Mouse (Mus musculus): ENCODE measurements around the gene Galnt10. TPM values are rescaled to one million over a fixed set of nuclear protein-coding genes. Genes with fewer than 3 reads are reported as not detected.

The Galnt10 gene
- polyA plus RNA-seq (2014; fragmentation: Nextera tagmentation; extraction: Ambion mirVana) = 12.5 and 12.6 TPM in 2 replicates

- Histone ChIP-seq H3K9ac (ENCODE audit: low read length) (peak within 1 kb of the TSS; percentile 79), H3K9me3 (ENCODE audit: control insufficient read depth, low read length) (no peaks in the 10 kb centered on the region), H3K4me1 (ENCODE audit: control insufficient read depth, insufficient read depth, low read length) (peaks cover 4% of the 10 kb centered on the region), H3K36me3 (ENCODE audit: control insufficient read depth, insufficient read depth, low read length) (no peaks in the 10 kb centered on the region), H3K4me2 (ENCODE audit: low read depth) (peak within 1 kb of the TSS; percentile 90), H3K27me3 (ENCODE audit: control insufficient read depth, insufficient read depth, low read length) (no peaks in the 10 kb centered on the region), H3K27ac (ENCODE audit: low read depth, low read length) (no peak within 1 kb of the TSS), H3K4me3 (ENCODE audit: low read depth, low read length) (peak within 1 kb of the TSS; percentile 51)
- under 1% methylated on average over 56 of the region's 60 CpGs for WGBS
- peak; percentile 91 for ATAC-seq (ENCODE audit: insufficient read depth, low FRiP score, low TSS enrichment)
- peak; percentile 89 for DNase-seq (ENCODE audit: low spot score)
Measured at GRCm38 (mm10) chr11:57645018-57645559, at the start of gene Galnt10. Gene Galnt10 (plus strand): TSS chr11:57645442.

DNA sequence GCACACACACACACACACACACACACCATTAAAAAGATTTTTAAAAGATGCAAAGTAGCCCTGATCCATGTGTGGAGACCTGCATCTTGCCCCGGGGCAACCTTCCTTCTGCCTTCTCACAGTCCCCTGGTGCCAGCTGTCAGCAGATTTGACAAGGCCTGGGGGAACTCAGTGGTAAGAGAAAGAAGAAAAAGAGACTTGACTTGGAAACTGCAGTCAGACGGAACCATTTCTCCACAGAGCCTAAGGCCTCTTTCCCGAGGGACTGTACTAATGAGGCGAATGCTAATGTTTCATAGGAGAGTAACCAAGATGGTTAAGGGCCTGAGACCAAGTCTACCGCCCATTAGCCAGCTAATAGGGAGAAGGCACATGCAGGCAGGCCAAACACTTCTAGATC is 49.3 kb upstream of the Galnt10 start:
- no peak overlapping the region for H3K27ac ChIP-seq (ENCODE audit: low read depth, low read length)

DNA sequence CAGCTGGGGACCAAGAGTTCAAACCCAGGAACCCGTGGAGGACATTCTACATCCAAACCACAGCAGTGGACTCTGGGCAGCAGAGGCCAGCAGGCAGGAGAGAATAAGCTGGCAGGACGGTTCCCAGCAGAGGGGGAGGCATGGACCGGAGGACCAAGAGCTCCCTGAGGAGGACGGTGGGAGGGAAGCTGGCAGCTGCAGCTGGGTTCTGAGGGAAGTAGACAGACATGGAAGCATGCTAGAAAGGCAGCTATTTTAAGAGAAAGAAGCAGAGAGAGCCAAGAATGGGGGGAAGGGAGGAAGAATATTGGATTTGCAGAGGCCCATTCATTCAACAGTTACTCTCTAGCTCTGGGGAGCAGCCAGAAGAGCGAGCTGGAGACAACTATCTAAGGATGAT is 47.1 kb upstream of the Galnt10 start:
- WGBS = 76% methylated on average over 5 of the region's 5 CpGs
- no peak overlapping the region for H3K27ac ChIP-seq (ENCODE audit: low read depth, low read length)
- DNase-seq (ENCODE audit: low spot score) = no peak

More for the DNA sequence above, 49.3 kb upstream of the Galnt10 start:
- H3K4me3 ChIP-seq (ENCODE audit: low read depth, low read length) = no peak overlapping the region
- no peak for DNase-seq (ENCODE audit: low spot score)
- no peaks in the 10 kb centered on the region for H3K9me3 ChIP-seq (ENCODE audit: control insufficient read depth, low read length)
- no peaks in the 10 kb centered on the region for H3K27me3 ChIP-seq (ENCODE audit: control insufficient read depth, insufficient read depth, low read length)
- no peaks in the 10 kb centered on the region for H3K4me1 ChIP-seq (ENCODE audit: control insufficient read depth, insufficient read depth, low read length)
- no peak overlapping the region for H3K9ac ChIP-seq (ENCODE audit: low read length)
- no peak for ATAC-seq (ENCODE audit: insufficient read depth, low FRiP score, low TSS enrichment)
- no peak overlapping the region for H3K4me2 ChIP-seq (ENCODE audit: low read depth)
- no peaks in the 10 kb centered on the region for H3K36me3 ChIP-seq (ENCODE audit: control insufficient read depth, insufficient read depth, low read length)
- WGBS = 81% methylated on average over 5 of the region's 5 CpGs

DNA sequence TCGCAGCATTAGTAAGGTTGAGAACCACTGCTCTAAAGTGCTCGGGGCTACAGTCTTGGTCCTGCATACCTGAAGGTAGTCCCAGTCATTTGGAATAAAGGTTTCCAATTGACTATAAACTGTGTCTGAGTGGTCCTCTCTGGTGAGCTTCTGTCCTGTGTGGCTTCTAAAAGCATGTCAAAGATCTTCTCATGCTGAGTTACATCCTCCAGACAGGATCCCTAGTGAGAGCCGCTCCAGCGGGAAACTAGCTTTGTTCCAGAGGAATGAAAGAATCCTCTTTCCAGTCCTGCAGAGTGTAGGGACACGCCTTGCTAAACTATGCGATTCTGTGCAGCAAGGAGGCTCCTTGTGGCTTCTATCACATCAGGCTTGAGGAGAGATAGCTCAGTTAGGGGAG is 45.9 kb upstream of the Galnt10 start:
- Histone ChIP-seq H3K36me3 (ENCODE audit: control insufficient read depth, insufficient read depth, low read length) (no peaks in the 10 kb centered on the region), H3K4me2 (ENCODE audit: low read depth) (no peak overlapping the region), H3K4me3 (ENCODE audit: low read depth, low read length) (no peak overlapping the region), H3K9me3 (ENCODE audit: control insufficient read depth, low read length) (no peaks in the 10 kb centered on the region), H3K27me3 (ENCODE audit: control insufficient read depth, insufficient read depth, low read length) (no peaks in the 10 kb centered on the region), H3K4me1 (ENCODE audit: control insufficient read depth, insufficient read depth, low read length) (no peaks in the 10 kb centered on the region), H3K9ac (ENCODE audit: low read length) (no peak overlapping the region), H3K27ac (ENCODE audit: low read depth, low read length) (no peak overlapping the region)
- ATAC-seq (ENCODE audit: insufficient read depth, low FRiP score, low TSS enrichment) = no peak
- WGBS = 58% methylated on average over 6 of the region's 6 CpGs
- DNase-seq (ENCODE audit: low spot score) = no peak

More for the DNA sequence above, 47.1 kb upstream of the Galnt10 start:
- Histone ChIP-seq H3K4me2 (ENCODE audit: low read depth) (no peak overlapping the region), H3K36me3 (ENCODE audit: control insufficient read depth, insufficient read depth, low read length) (no peaks in the 10 kb centered on the region), H3K27me3 (ENCODE audit: control insufficient read depth, insufficient read depth, low read length) (no peaks in the 10 kb centered on the region), H3K9me3 (ENCODE audit: control insufficient read depth, low read length) (no peaks in the 10 kb centered on the region), H3K4me3 (ENCODE audit: low read depth, low read length) (no peak overlapping the region), H3K9ac (ENCODE audit: low read length) (no peak overlapping the region), H3K4me1 (ENCODE audit: control insufficient read depth, insufficient read depth, low read length) (no peaks in the 10 kb centered on the region)
- ATAC-seq (ENCODE audit: insufficient read depth, low FRiP score, low TSS enrichment) = no peak

- no peak overlapping the region for H3K4me3 ChIP-seq (ENCODE audit: low read depth, low read length)
- H3K4me2 ChIP-seq (ENCODE audit: low read depth) = no peak overlapping the region
- ATAC-seq (ENCODE audit: insufficient read depth, low FRiP score, low TSS enrichment) = no peak
- WGBS = 19% methylated on average over 8 of the region's 8 CpGs
- no peak overlapping the region for H3K27ac ChIP-seq (ENCODE audit: low read depth, low read length)
- H3K36me3 ChIP-seq (ENCODE audit: control insufficient read depth, insufficient read depth, low read length) = no peaks in the 10 kb centered on the region
- H3K9me3 ChIP-seq (ENCODE audit: control insufficient read depth, low read length) = no peaks in the 10 kb centered on the region
- no peak overlapping the region for H3K9ac ChIP-seq (ENCODE audit: low read length)
- no peaks in the 10 kb centered on the region for H3K27me3 ChIP-seq (ENCODE audit: control insufficient read depth, insufficient read depth, low read length)
- no peaks in the 10 kb centered on the region for H3K4me1 ChIP-seq (ENCODE audit: control insufficient read depth, insufficient read depth, low read length)
- no peak for DNase-seq (ENCODE audit: low spot score)
Measured at GRCm38 (mm10) chr11:57600113-57600512, 45.1 kb upstream of the Galnt10 start.

- DNase-seq (ENCODE audit: low spot score) (no peak), ATAC-seq (ENCODE audit: insufficient read depth, low FRiP score, low TSS enrichment) (no peak)
- H3K9me3 ChIP-seq (ENCODE audit: control insufficient read depth, low read length) = no peaks in the 10 kb centered on the region
- H3K27me3 ChIP-seq (ENCODE audit: control insufficient read depth, insufficient read depth, low read length) = no peaks in the 10 kb centered on the region
- no peak overlapping the region for H3K4me2 ChIP-seq (ENCODE audit: low read depth)
- no peaks in the 10 kb centered on the region for H3K36me3 ChIP-seq (ENCODE audit: control insufficient read depth, insufficient read depth, low read length)
- WGBS = 9% methylated on average over 4 of the region's 4 CpGs
- H3K27ac ChIP-seq (ENCODE audit: low read depth, low read length) = no peak overlapping the region
- no peaks in the 10 kb centered on the region for H3K4me1 ChIP-seq (ENCODE audit: control insufficient read depth, insufficient read depth, low read length)
- no peak overlapping the region for H3K4me3 ChIP-seq (ENCODE audit: low read depth, low read length)
- no peak overlapping the region for H3K9ac ChIP-seq (ENCODE audit: low read length)
Measured at GRCm38 (mm10) chr11:57600621-57601121, 44.6 kb upstream of the Galnt10 start.

DNA sequence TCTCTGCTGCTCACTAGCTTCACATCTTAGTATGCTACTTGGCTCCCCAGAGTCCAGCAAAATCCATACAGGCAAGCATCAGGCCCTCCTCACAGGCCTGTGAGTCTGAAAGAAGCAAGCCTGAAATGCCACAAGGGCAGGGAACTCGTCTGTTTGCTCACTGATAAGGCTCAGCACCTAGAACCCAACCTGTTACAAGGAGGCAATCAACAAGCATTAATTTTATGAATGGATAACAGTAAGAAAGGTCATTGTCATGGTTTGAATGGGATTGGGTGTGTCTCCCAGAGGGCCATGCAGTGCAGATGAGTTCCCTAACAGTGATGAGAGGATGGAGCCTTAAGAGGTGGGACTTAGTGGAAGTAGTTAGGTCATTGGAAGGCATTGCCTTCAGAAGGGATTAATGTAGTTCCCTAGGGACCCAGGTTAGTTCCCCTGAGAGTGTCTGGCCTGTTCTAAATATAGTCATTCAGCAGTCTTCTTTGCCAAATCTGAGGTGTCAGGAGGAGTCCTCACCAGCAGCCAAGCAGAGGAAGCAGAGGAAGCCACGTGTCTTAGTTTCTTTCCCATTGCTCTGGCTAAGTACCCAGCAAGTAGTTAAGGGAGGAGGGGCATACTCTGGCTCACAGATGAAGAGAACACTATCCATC is 43.3 kb upstream of the Galnt10 start:
- ATAC-seq (ENCODE audit: insufficient read depth, low FRiP score, low TSS enrichment) (no peak), DNase-seq (ENCODE audit: low spot score) (no peak)
- Histone ChIP-seq H3K9ac (ENCODE audit: low read length) (no peak overlapping the region), H3K9me3 (ENCODE audit: control insufficient read depth, low read length) (no peaks in the 10 kb centered on the region), H3K4me1 (ENCODE audit: control insufficient read depth, insufficient read depth, low read length) (no peaks in the 10 kb centered on the region), H3K4me3 (ENCODE audit: low read depth, low read length) (no peak overlapping the region), H3K36me3 (ENCODE audit: control insufficient read depth, insufficient read depth, low read length) (no peaks in the 10 kb centered on the region), H3K27ac (ENCODE audit: low read depth, low read length) (no peak overlapping the region), H3K4me2 (ENCODE audit: low read depth) (no peak overlapping the region), H3K27me3 (ENCODE audit: control insufficient read depth, insufficient read depth, low read length) (no peaks in the 10 kb centered on the region)
- 69% methylated on average over 2 of the region's 2 CpGs for WGBS

DNA sequence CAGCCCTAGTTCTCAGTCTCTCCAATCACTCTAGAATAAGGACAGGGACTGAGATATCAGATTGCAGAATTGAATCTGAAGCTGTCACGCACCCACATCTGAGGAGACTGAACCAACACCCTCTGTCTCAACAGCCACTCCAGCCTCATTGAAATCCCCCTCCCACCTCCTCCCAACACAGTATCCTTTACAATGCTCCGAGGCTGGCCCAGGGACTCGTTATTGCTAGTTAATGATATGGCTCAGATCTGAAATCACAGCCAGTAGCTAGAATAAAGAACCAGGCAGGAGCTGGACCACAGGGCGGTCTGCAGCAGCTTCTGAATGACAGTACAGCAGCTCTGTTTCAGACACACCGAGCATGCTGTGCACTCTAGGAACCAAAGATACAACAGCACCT is 40.2 kb upstream of the Galnt10 start:
- DNase-seq (ENCODE audit: low spot score) (no peak), ATAC-seq (ENCODE audit: insufficient read depth, low FRiP score, low TSS enrichment) (no peak)

DNA sequence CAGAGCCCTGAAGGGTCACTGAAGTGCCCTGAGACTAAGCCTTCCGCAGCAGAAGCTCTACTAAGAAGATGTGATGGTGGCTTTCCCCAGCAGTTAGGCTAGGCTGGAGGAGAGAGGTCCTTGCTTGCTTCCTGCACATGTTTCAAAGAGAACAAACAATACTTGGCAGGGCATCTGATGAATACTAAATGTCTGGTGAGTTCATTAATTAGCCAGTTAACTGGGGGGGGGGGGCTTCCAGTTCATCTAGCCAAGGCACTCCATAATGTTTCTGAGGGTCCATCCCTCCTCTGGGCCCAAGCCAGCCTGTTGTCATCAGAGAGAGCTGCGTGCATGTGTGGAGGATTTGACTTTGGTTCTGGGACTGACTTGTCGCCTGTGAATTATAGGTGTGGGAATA is 39.6 kb upstream of the Galnt10 start:
- no peaks in the 10 kb centered on the region for H3K36me3 ChIP-seq (ENCODE audit: control insufficient read depth, insufficient read depth, low read length)
- H3K9me3 ChIP-seq (ENCODE audit: control insufficient read depth, low read length) = no peaks in the 10 kb centered on the region
- no peak for ATAC-seq (ENCODE audit: insufficient read depth, low FRiP score, low TSS enrichment)
- no peaks in the 10 kb centered on the region for H3K27me3 ChIP-seq (ENCODE audit: control insufficient read depth, insufficient read depth, low read length)
- H3K4me3 ChIP-seq (ENCODE audit: low read depth, low read length) = no peak overlapping the region
- H3K9ac ChIP-seq (ENCODE audit: low read length) = no peak overlapping the region
- no peak for DNase-seq (ENCODE audit: low spot score)
- no peaks in the 10 kb centered on the region for H3K4me1 ChIP-seq (ENCODE audit: control insufficient read depth, insufficient read depth, low read length)
- WGBS = 87% methylated on average over 3 of the region's 3 CpGs
- no peak overlapping the region for H3K4me2 ChIP-seq (ENCODE audit: low read depth)
- H3K27ac ChIP-seq (ENCODE audit: low read depth, low read length) = no peak overlapping the region

More for the DNA sequence above, 40.2 kb upstream of the Galnt10 start:
- Histone ChIP-seq H3K27me3 (ENCODE audit: control insufficient read depth, insufficient read depth, low read length) (no peaks in the 10 kb centered on the region), H3K36me3 (ENCODE audit: control insufficient read depth, insufficient read depth, low read length) (no peaks in the 10 kb centered on the region), H3K4me3 (ENCODE audit: low read depth, low read length) (no peak overlapping the region), H3K9me3 (ENCODE audit: control insufficient read depth, low read length) (no peaks in the 10 kb centered on the region), H3K27ac (ENCODE audit: low read depth, low read length) (no peak overlapping the region), H3K4me2 (ENCODE audit: low read depth) (no peak overlapping the region), H3K4me1 (ENCODE audit: control insufficient read depth, insufficient read depth, low read length) (no peaks in the 10 kb centered on the region), H3K9ac (ENCODE audit: low read length) (no peak overlapping the region)
- WGBS = 45% methylated on average over 5 of the region's 5 CpGs
